Mouse (Mus musculus): Measurements from ENCODE around the gene Gm5941. TPM values are rescaled to one million over a fixed set of nuclear protein-coding genes. Genes with fewer than 3 reads are reported as not detected.
"Not testable (repeated sequence)": the region's sequence is repeated elsewhere in the genome, so short reads cannot be mapped to it uniquely, and the experiment has no call there.

Gene Gm5941
- total RNA-seq (2014; fragmentation: Nextera tagmentation) = not detected in 2 replicates
- not detected in 2 replicates for total RNA-seq (2017)
- polyA plus RNA-seq (2012) = not detected in 2 replicates

- DNase-seq (ENCODE audit: low spot score); H3K36me3 ChIP-seq (replicated peaks); H3K27me3 ChIP-seq (ENCODE audit: insufficient read depth, low read length); ATAC-seq (ENCODE audit: extremely low read depth, insufficient number of reproducible peaks, low FRiP score, poor library complexity, severe bottlenecking); H3K4me1 ChIP-seq (ENCODE audit: insufficient read depth, low read depth, low read length); H3K4me3 ChIP-seq (ENCODE audit: low read depth, low read length); H3K9me3 ChIP-seq (replicated peaks): not testable (repeated sequence)
Observed at GRCm38 (mm10) chrX:92489649-92490048, at the start of gene Gm5941. Gm5941 (plus strand) TSS chrX:92489949.

DNA sequence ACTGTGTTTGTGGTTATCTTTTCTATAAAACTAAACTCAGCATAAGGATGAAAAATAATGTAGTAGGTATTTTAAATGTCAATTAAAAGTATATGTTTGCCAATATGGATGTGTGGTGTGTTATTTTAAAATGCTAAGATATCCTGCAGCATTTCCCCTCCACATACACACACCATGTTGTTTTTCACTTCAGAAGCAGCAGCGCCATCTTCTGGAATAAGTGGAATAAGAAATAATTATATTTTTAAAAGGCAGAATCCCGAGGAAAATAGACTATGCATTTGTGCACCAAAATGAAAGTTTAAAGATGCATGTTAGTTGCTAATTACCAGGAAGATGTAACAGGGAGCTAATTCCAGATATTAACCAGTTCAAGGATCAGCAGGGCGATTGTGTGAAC lies 29.3 kb upstream of the Gm5941 start:
- no peaks in the 10 kb centered on the region for H3K27me3 ChIP-seq (ENCODE audit: insufficient read depth, low read length)
- no peak overlapping the region for H3K4me3 ChIP-seq (ENCODE audit: low read depth, low read length)
- TF ChIP-seq POLR2AphosphoS5 (IDR thresholded peaks at IDR 0.05; ENCODE audit: insufficient replicate concordance, low read depth, low read length) (no peak), GATA2 (IDR thresholded peaks at IDR 0.05; ENCODE audit: borderline replicate concordance, low read depth, low read length) (no peak), GATA1 (IDR thresholded peaks at IDR 0.05; ENCODE audit: borderline replicate concordance, low read length) (no peak), TAL1 (conservative IDR thresholded peaks at IDR 0.05; ENCODE audit: low read depth, low read length) (no peak), CTCF (IDR thresholded peaks at IDR 0.05; ENCODE audit: low read depth, low read length) (no peak)
- no peaks in the 10 kb centered on the region for H3K9me3 ChIP-seq (replicated peaks)
- no peak for DNase-seq (ENCODE audit: low spot score)
- ATAC-seq (ENCODE audit: extremely low read depth, insufficient number of reproducible peaks, low FRiP score, poor library complexity, severe bottlenecking) = no peak
- no peaks in the 10 kb centered on the region for H3K4me1 ChIP-seq (ENCODE audit: insufficient read depth, low read depth, low read length)
- H3K36me3 ChIP-seq (replicated peaks) = no peaks in the 10 kb centered on the region

- Histone ChIP-seq H3K27me3 (ENCODE audit: insufficient read depth, low read length) (no peaks in the 10 kb centered on the region), H3K9me3 (replicated peaks) (no peaks in the 10 kb centered on the region), H3K36me3 (replicated peaks) (no peaks in the 10 kb centered on the region), H3K4me1 (ENCODE audit: insufficient read depth, low read depth, low read length) (no peaks in the 10 kb centered on the region), H3K4me3 (ENCODE audit: low read depth, low read length) (no peak overlapping the region)
- DNase-seq (ENCODE audit: low spot score) (no peak), ATAC-seq (ENCODE audit: extremely low read depth, insufficient number of reproducible peaks, low FRiP score, poor library complexity, severe bottlenecking) (no peak)
- TF ChIP-seq GATA1 (IDR thresholded peaks at IDR 0.05; ENCODE audit: borderline replicate concordance, low read length) (no peak), GATA2 (IDR thresholded peaks at IDR 0.05; ENCODE audit: borderline replicate concordance, low read depth, low read length) (no peak), CTCF (IDR thresholded peaks at IDR 0.05; ENCODE audit: low read depth, low read length) (no peak), TAL1 (conservative IDR thresholded peaks at IDR 0.05; ENCODE audit: low read depth, low read length) (no peak), POLR2AphosphoS5 (IDR thresholded peaks at IDR 0.05; ENCODE audit: insufficient replicate concordance, low read depth, low read length) (no peak)
Observed at GRCm38 (mm10) chrX:92464773-92465172, 25.0 kb upstream of the Gm5941 start.

GRCm38 (mm10) chrX:92498254-92498653 lies 8.5 kb downstream of the Gm5941 start:
- no peak overlapping the region for H3K4me3 ChIP-seq (ENCODE audit: low read depth, low read length)
- no peaks in the 10 kb centered on the region for H3K36me3 ChIP-seq (replicated peaks)
- no peaks in the 10 kb centered on the region for H3K4me1 ChIP-seq (ENCODE audit: insufficient read depth, low read depth, low read length)
- TF ChIP-seq CTCF (IDR thresholded peaks at IDR 0.05; ENCODE audit: low read depth, low read length) (no peak), GATA2 (IDR thresholded peaks at IDR 0.05; ENCODE audit: borderline replicate concordance, low read depth, low read length) (no peak), GATA1 (IDR thresholded peaks at IDR 0.05; ENCODE audit: borderline replicate concordance, low read length) (no peak), POLR2AphosphoS5 (IDR thresholded peaks at IDR 0.05; ENCODE audit: insufficient replicate concordance, low read depth, low read length) (no peak), TAL1 (conservative IDR thresholded peaks at IDR 0.05; ENCODE audit: low read depth, low read length) (no peak)
- DNase-seq (ENCODE audit: low spot score) (no peak), ATAC-seq (ENCODE audit: extremely low read depth, insufficient number of reproducible peaks, low FRiP score, poor library complexity, severe bottlenecking) (no peak)
- no peaks in the 10 kb centered on the region for H3K9me3 ChIP-seq (replicated peaks)
- H3K27me3 ChIP-seq (ENCODE audit: insufficient read depth, low read length) = no peaks in the 10 kb centered on the region

DNA sequence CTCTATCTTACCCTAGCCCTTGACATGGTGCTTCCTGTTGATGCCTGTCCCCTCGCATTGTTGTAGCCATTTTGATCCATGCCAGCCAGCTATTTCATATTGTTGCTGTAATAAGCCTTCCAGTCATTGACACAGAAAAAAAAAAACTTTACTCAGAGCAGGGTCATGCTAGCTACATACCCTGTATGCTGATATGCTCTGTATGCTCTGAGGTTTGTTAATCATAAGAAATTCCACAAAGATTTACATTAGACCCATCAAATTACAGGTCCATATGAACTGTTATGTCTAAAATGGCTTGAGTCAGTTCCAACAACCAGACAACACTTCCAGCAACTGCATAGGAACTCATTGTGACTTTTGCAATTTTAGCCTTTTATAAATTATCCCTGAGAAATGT lies 38.1 kb downstream of the Gm5941 start:
- no peak for DNase-seq (ENCODE audit: low spot score)

More for the DNA sequence above, 38.1 kb downstream of the Gm5941 start:
- H3K4me1 ChIP-seq (ENCODE audit: insufficient read depth, low read depth, low read length) = no peaks in the 10 kb centered on the region
- no peaks in the 10 kb centered on the region for H3K9me3 ChIP-seq (replicated peaks)
- no peak overlapping the region for H3K4me3 ChIP-seq (ENCODE audit: low read depth, low read length)
- TF ChIP-seq GATA2 (IDR thresholded peaks at IDR 0.05; ENCODE audit: borderline replicate concordance, low read depth, low read length) (no peak), POLR2AphosphoS5 (IDR thresholded peaks at IDR 0.05; ENCODE audit: insufficient replicate concordance, low read depth, low read length) (no peak), TAL1 (conservative IDR thresholded peaks at IDR 0.05; ENCODE audit: low read depth, low read length) (no peak), GATA1 (IDR thresholded peaks at IDR 0.05; ENCODE audit: borderline replicate concordance, low read length) (no peak), CTCF (IDR thresholded peaks at IDR 0.05; ENCODE audit: low read depth, low read length) (no peak)
- ATAC-seq (ENCODE audit: extremely low read depth, insufficient number of reproducible peaks, low FRiP score, poor library complexity, severe bottlenecking) = no peak
- H3K36me3 ChIP-seq (replicated peaks) = no peaks in the 10 kb centered on the region
- no peaks in the 10 kb centered on the region for H3K27me3 ChIP-seq (ENCODE audit: insufficient read depth, low read length)

Other genes with a start within 250 kb of the Gm5941 start
- not detected in 2 replicates for gene Mageb18, start 109.6 kb downstream of the Gm5941 start, total RNA-seq (2014; fragmentation: Nextera tagmentation)
- gene Mageb18, start 109.6 kb downstream of the Gm5941 start, total RNA-seq (2017) = 0.11 TPM in 1 of 2 replicates, not detected in the other
- gene Mageb18, start 109.6 kb downstream of the Gm5941 start, polyA plus RNA-seq (2012) = not detected in 2 replicates